Mouse (Mus musculus) intestine, embryonic 15.5 days (tissue): ENCODE data around the gene Ucp2. TPM values are rescaled to one million over a fixed set of nuclear protein-coding genes. Genes with fewer than 3 reads are reported as not detected.
"Not testable (repeated sequence)": the region's sequence is repeated elsewhere in the genome, so short reads cannot be mapped to it uniquely, and the experiment has no call there.

ENCODE experiments used
- ATAC-seq: fragments of 200-750 bp; cut with Nextera tagmentation; 2 replicates; pipeline ENCODE4 v1.8.0; 2017; ENCODE audit warnings: moderate TSS enrichment, moderate library complexity
- H3K27ac ChIP-seq: fragments of 300-500 bp; sonication (generic); 2 replicates; pipeline ENCODE4 v1.5.1; 2015; ENCODE audit warnings: mild to moderate bottlenecking, inconsistent platforms
- H3K27me3 ChIP-seq: fragments of 300-500 bp; sonication (generic); replicated peaks from 2 replicates; pipeline ENCODE4 v1.6.1; 2015; ENCODE audit warnings: inconsistent platforms
- H3K36me3 ChIP-seq: fragments of 300-500 bp; sonication (generic); 2 replicates; pipeline ENCODE4 v1.6.1; 2015; ENCODE audit warnings: inconsistent platforms
- H3K4me1 ChIP-seq: fragments of 300-500 bp; sonication (generic); replicated peaks from 2 replicates; pipeline ENCODE4 v1.6.1; 2015; ENCODE audit warnings: inconsistent platforms
- H3K4me2 ChIP-seq: fragments of 300-500 bp; sonication (generic); replicated peaks from 2 replicates; pipeline ENCODE4 v1.6.1; 2015; ENCODE audit warnings: mild to moderate bottlenecking, inconsistent platforms
- H3K4me3 ChIP-seq: fragments of 300-500 bp; sonication (generic); replicated peaks from 2 replicates; pipeline ENCODE4 v1.5.1; 2015; ENCODE audit warnings: inconsistent platforms
- H3K9ac ChIP-seq: fragments of 300-500 bp; sonication (generic); 2 replicates; pipeline ENCODE4 v1.6.1; 2015; ENCODE audit warnings: inconsistent platforms
- H3K9me3 ChIP-seq: fragments of 300-500 bp; sonication (generic); 2 replicates; pipeline ENCODE4 v1.6.1; 2016; ENCODE audit warnings: inconsistent platforms
- WGBS: fragments of 180-500 bp; shearing (Covaris S2); methylation state at CpG from one replicate; pipeline ENCODE4 v1.1.7; 2015; 5-methylcytosine and 5-hydroxymethylcytosine counted together
- polyA plus RNA-seq: library from polyadenylated mRNA; unstranded; fragments of >200 nt; fragmentation: Nextera tagmentation; extraction: Ambion mirVana; gene quantifications from 2 replicates; pipeline ENCODE4 v1.2.1, GENCODE M21; 2015

Gene Ucp2
- polyA plus RNA-seq, 1 experiment from 2014 or later, result 287 TPM

DNA sequence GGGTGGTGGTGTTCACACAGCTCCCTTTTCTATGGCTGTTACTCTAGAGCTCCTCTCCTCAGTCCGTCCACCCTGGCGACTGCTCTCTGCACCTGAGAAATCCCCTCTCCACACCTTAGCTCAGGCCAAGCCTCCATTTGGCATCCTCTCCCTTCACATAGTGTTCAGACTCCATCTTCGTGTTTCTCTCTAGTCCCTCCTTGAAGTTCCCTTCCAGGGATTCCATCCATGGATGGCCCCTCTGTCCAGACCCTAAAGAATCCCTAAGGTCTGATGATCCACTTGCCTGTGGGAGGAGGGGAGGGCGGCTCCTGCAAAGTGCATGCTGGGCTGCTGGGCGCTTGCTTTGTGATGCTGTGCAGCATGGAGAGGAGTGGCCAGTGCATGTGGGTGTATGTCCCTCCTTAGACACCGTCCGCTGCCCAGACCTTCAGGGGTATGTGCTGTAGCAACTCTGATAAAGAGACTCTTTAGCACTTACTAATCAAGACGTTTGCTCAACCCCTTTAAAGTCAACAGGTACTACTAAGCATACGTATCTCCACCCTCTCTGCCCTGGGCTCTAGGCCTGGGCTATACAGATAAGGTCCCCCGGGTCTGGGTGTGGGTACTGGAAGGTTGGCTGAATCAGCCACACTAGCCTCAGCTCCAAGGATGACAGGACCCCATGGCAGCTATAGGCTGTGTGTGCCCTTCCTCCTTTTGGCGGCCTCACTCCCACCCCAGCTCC lies 26.2 kb upstream of the Ucp2 start:
- Histone ChIP-seq H3K36me3 (0 out of 2 replicates have a peak, but pooled peaks cover 2% of the 10 kb centered on the region), H3K9me3 (no peaks in the 10 kb centered on the region), H3K27ac (no peak overlapping the region), H3K27me3 (no peaks in the 10 kb centered on the region), H3K9ac (no peak overlapping the region), H3K4me1 (peaks cover 11% of the 10 kb centered on the region), H3K4me2 (no peak overlapping the region), H3K4me3 (no peak overlapping the region)
- ATAC-seq, result peak; percentile 79
- WGBS, result 85% methylated on average over 11 of the region's 11 CpGs

GRCm38 (mm10) chr7:100468761-100469160 lies 24.4 kb upstream of the Ucp2 start:
- Histone ChIP-seq H3K27ac (no peak overlapping the region), H3K27me3 (no peaks in the 10 kb centered on the region), H3K4me1 (peaks cover 11% of the 10 kb centered on the region), H3K4me2 (no peak overlapping the region), H3K36me3 (0 out of 2 replicates have a peak, but pooled peaks cover 2% of the 10 kb centered on the region), H3K4me3 (no peak overlapping the region), H3K9me3 (no peaks in the 10 kb centered on the region), H3K9ac (no peak overlapping the region)
- ATAC-seq, result no peak
- 86% methylated on average over 6 of the region's 6 CpGs for WGBS

DNA sequence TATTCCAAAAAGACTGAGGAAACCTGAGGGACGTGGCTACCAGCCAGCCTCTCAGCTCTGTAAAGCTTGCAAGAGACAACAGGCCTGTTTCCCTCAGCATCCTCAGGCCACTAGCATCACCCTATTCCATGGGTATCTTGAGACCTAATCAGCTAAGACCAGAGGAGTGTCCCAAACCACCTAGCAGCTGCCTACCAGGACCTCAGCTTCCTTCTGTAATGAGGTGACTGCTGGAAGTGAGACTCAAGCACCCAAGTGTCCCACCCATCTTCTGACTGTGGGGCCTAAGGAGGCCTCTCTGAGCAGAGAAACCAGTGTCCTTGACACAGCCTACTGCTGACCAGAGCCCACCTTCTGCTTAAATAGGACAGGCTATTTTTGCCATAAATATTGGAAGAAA lies 23.6 kb upstream of the Ucp2 start:
- whole genome bisulfite sequencing, result 95% methylated on average over 1 of the region's 1 CpGs
- H3K9ac ChIP-seq, result no peak overlapping the region
- no peaks in the 10 kb centered on the region for H3K27me3 ChIP-seq
- H3K4me3 ChIP-seq, result no peak overlapping the region
- H3K4me1 ChIP-seq, result peaks cover 11% of the 10 kb centered on the region
- H3K27ac ChIP-seq, result no peak overlapping the region
- no peak overlapping the region for H3K4me2 ChIP-seq
- no peak for ATAC-seq
- H3K36me3 ChIP-seq, result 0 out of 2 replicates have a peak, but pooled peaks cover 2% of the 10 kb centered on the region
- H3K9me3 ChIP-seq, result no peaks in the 10 kb centered on the region

DNA sequence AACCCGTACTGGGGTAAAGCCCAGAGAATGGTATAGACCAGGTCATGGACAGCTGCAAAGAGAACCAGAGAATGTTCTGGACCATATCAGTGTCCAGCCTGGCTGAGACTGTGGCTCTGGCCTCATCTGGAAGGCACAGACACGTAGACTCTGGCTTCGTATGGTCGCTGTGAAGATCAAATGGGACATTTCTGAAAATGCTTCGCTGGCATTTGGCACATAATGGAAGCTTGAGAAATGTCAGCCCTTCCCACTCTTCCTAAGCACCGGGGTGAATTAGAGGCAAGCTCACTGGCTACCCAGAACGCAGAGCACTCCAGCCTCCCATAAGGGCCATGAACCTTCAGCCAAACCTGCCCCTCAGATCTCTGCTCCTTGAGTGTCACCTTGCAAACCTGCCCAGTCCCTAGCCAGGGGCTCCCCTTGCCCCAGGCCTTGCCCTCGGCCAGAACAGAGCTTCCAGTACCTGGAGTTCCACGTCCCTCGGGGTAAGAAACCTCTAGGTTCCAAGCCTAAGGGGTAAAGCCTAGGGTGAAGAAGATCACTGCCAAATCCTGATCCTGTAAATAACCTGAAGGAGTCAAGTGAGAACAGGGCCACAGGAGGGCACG lies 22.2 kb upstream of the Ucp2 start:
- Histone ChIP-seq H3K36me3 (0 out of 2 replicates have a peak, but pooled peaks cover 2% of the 10 kb centered on the region), H3K27me3 (no peaks in the 10 kb centered on the region), H3K4me2 (no peak overlapping the region), H3K27ac (no peak overlapping the region), H3K4me3 (no peak overlapping the region), H3K9ac (no peak overlapping the region), H3K9me3 (no peaks in the 10 kb centered on the region), H3K4me1 (peaks cover under 1% of the 10 kb centered on the region)
- no peak for ATAC-seq
- WGBS, result 89% methylated on average over 11 of the region's 11 CpGs

DNA sequence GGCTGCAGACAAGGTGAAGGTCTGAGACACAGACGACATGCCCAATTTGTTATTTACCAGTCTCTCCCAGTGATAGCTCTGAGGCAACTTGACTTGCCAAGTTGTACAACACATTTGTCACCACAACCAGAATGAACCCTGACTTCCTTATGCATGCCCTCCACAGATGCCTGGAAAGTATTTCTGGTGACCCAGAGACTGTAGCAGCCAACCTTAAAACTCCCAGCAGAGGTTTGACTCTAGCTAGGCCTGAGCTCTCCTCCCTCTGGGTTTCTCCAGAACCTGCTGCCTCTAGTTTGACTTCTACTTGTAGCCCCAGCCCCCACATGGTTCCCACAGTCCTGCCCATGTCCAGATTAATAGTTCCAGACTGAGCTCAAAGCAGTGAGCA lies 21.7 kb upstream of the Ucp2 start:
- H3K36me3 ChIP-seq, result 0 out of 2 replicates have a peak, but pooled peaks cover 2% of the 10 kb centered on the region
- H3K27me3 ChIP-seq, result no peaks in the 10 kb centered on the region
- no peaks in the 10 kb centered on the region for H3K4me1 ChIP-seq
- H3K9ac ChIP-seq, result no peak overlapping the region
- H3K9me3 ChIP-seq, result no peaks in the 10 kb centered on the region
- WGBS, result 100% methylated on average over 1 of the region's 1 CpGs
- no peak overlapping the region for H3K4me3 ChIP-seq
- no peak overlapping the region for H3K4me2 ChIP-seq
- H3K27ac ChIP-seq, result no peak overlapping the region
- ATAC-seq, result no peak

- Histone ChIP-seq H3K4me1 (no peaks in the 10 kb centered on the region), H3K36me3 (0 out of 2 replicates have a peak, but pooled peaks cover 2% of the 10 kb centered on the region), H3K4me2 (no peak within 1 kb of the TSS), H3K9me3 (no peaks in the 10 kb centered on the region), H3K4me3 (no peak within 1 kb of the TSS), H3K9ac (no peak within 1 kb of the TSS), H3K27me3 (no peaks in the 10 kb centered on the region), H3K27ac (no peak within 1 kb of the TSS)
- WGBS, result 81% methylated on average over 6 of the region's 6 CpGs
- ATAC-seq, result no peak
Measured at GRCm38 (mm10) chr7:100472777-100473176, 20.4 kb upstream of the Ucp2 start, which contains the start of gene Ucp3. TSS of gene Ucp3 (plus strand) at chr7:100472990.

DNA sequence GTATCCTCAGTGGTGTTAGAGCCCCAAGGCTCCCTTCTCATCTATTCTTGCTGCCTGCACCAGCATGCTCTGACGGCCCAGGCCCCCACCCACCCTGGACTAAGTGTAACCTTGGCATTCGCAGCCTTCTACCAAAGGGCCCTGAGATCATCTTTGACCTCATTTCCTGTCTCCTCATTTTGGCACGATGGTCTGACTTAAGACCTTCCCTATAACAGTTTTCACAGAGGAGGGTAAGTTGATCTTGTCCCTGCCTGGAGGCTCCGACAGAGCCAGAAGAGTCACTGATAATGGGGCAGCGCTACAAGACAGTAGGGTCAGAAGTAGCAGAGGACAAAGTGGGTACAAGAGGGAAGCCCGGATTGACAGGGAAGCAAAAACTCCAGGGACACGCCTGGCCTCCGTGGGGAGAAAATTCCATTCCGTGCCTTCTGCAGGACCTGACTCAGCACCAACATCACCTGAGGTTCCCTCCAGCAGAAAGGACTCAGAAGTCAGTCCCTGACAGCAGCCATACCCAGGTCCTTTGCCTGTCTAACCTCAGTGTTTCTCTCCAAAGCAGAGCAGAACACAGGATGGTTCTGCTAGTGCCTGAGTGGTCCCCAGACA lies 19.2 kb upstream of the Ucp2 start:
- WGBS, result 75% methylated on average over 9 of the region's 9 CpGs
- H3K4me1 ChIP-seq, result no peaks in the 10 kb centered on the region
- no peak overlapping the region for H3K27ac ChIP-seq
- H3K4me2 ChIP-seq, result no peak overlapping the region
- H3K36me3 ChIP-seq, result 0 out of 2 replicates have a peak, but pooled peaks cover 2% of the 10 kb centered on the region
- no peak overlapping the region for H3K4me3 ChIP-seq
- no peak for ATAC-seq
- H3K9ac ChIP-seq, result no peak overlapping the region
- no peaks in the 10 kb centered on the region for H3K27me3 ChIP-seq
- H3K9me3 ChIP-seq, result no peaks in the 10 kb centered on the region

DNA sequence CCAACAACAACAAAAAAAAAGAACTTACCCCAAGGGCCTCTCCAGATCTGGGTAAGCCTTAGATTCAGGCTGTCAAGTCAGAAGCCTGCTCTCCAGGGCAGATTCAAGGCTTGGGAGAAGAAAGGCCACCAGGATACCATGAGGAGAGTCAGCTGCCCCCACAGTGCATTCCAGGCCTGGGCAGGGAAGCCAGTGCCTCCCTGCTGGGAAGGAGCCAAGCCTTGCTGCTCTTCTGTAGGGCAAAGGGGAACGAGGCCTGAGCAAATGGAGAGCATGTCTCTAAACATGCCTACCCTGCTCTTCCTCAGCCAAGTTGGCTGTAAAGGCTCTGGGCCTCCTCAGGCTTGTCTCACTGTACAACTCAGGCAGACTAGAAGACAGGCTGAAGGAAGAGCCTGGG lies 18.5 kb upstream of the Ucp2 start:
- Histone ChIP-seq H3K36me3 (0 out of 2 replicates have a peak, but pooled peaks cover 2% of the 10 kb centered on the region), H3K4me1 (no peaks in the 10 kb centered on the region), H3K9ac (no peak overlapping the region), H3K9me3 (no peaks in the 10 kb centered on the region), H3K27ac (no peak overlapping the region), H3K4me2 (no peak overlapping the region), H3K27me3 (no peaks in the 10 kb centered on the region), H3K4me3 (no peak overlapping the region)
- WGBS, result 39% methylated on average over 1 of the region's 1 CpGs
- no peak for ATAC-seq

- Histone ChIP-seq H3K27me3 (no peaks in the 10 kb centered on the region), H3K36me3 (no peaks in the 10 kb centered on the region), H3K9me3 (no peaks in the 10 kb centered on the region), H3K27ac (no peak overlapping the region), H3K4me1 (no peaks in the 10 kb centered on the region), H3K9ac (no peak overlapping the region), H3K4me2 (no peak overlapping the region), H3K4me3 (no peak overlapping the region)
- 78% methylated on average over 20 of the region's 20 CpGs for WGBS
- no peak for ATAC-seq
Measured at GRCm38 (mm10) chr7:100479100-100479822, 13.9 kb upstream of the Ucp2 start.

GRCm38 (mm10) chr7:100479823-100480164 lies 13.3 kb upstream of the Ucp2 start:
- Histone ChIP-seq H3K9ac (no peak overlapping the region), H3K4me1 (no peaks in the 10 kb centered on the region), H3K9me3 (no peaks in the 10 kb centered on the region), H3K36me3 (no peaks in the 10 kb centered on the region), H3K4me3 (no peak overlapping the region), H3K27ac (no peak overlapping the region), H3K4me2 (no peak overlapping the region), H3K27me3 (no peaks in the 10 kb centered on the region)
- 61% methylated on average over 15 of the region's 15 CpGs for WGBS
- no peak for ATAC-seq

DNA sequence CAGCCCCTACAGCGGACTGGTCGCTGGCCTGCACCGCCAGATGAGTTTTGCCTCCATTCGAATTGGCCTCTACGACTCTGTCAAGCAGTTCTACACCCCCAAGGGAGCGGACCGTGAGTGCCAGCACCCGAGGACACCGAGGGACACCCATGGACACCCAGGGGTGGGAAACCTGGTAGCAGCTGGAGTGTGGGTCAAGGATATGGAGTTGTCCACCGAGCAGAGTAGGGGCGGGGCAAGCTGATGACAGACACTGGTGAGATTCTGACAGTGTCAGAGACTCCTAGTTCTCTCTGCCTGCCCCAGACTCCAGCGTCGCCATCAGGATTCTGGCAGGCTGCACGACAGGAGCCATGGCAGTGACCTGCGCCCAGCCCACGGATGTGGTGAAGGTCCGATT lies 13.0 kb upstream of the Ucp2 start:
- WGBS, result 86% methylated on average over 17 of the region's 17 CpGs
- Histone ChIP-seq H3K9ac (no peak overlapping the region), H3K4me2 (no peak overlapping the region), H3K27me3 (no peaks in the 10 kb centered on the region), H3K9me3 (no peaks in the 10 kb centered on the region), H3K36me3 (no peaks in the 10 kb centered on the region), H3K27ac (no peak overlapping the region), H3K4me3 (no peak overlapping the region), H3K4me1 (no peaks in the 10 kb centered on the region)
- ATAC-seq, result no peak

GRCm38 (mm10) chr7:100482046-100482445 lies 11.1 kb upstream of the Ucp2 start:
- not testable (repeated sequence) for H3K9me3 ChIP-seq, ATAC-seq, H3K4me2 ChIP-seq, H3K27me3 ChIP-seq, H3K4me3 ChIP-seq, H3K4me1 ChIP-seq, H3K36me3 ChIP-seq, H3K27ac ChIP-seq, H3K9ac ChIP-seq
- 80% methylated on average over 2 of the region's 2 CpGs for WGBS
